Mouse (Mus musculus) stomach, embryonic 14.5 days (tissue): ENCODE data around the gene Dynlt1a. TPM values are rescaled to one million over a fixed set of nuclear protein-coding genes. Genes with fewer than 3 reads are reported as not detected.
A peak's percentile ranks its signal among the peaks of the same experiment; 100 is the strongest.
"Not testable (repeated sequence)": the region's sequence is repeated elsewhere in the genome, so short reads cannot be mapped to it uniquely, and the experiment has no call there.

ENCODE experiments used
- ATAC-seq: fragments of 200-750 bp; cut with Nextera tagmentation; 2 replicates; pipeline ENCODE4 v1.8.0; 2017; ENCODE audit warnings: low read depth, moderate TSS enrichment; ENCODE audit not compliant: insufficient number of reproducible peaks, insufficient read depth, low FRiP score
- H3K27ac ChIP-seq: fragments of 300-500 bp; sonication (generic); 2 replicates; pipeline ENCODE4 v1.5.1; 2014; ENCODE audit warnings: mild to moderate bottlenecking, low read length, moderate library complexity, mixed read lengths
- H3K27me3 ChIP-seq: fragments of 300-500 bp; sonication (generic); 2 replicates; pipeline ENCODE4 v1.6.1; 2014; ENCODE audit warnings: low read length, control low read depth, mixed read lengths; ENCODE audit not compliant: control insufficient read depth, insufficient read depth
- H3K36me3 ChIP-seq: fragments of 300-500 bp; sonication (generic); 2 replicates; pipeline ENCODE4 v1.6.1; 2014; ENCODE audit warnings: mild to moderate bottlenecking, control low read depth, low read length, moderate library complexity, mixed read lengths; ENCODE audit not compliant: control insufficient read depth, insufficient read depth
- H3K4me1 ChIP-seq: fragments of 300-500 bp; sonication (generic); 2 replicates; pipeline ENCODE4 v1.6.1; 2014; ENCODE audit warnings: low read length, control low read depth, mixed read lengths; ENCODE audit not compliant: control insufficient read depth, insufficient read depth
- H3K4me2 ChIP-seq: fragments of 300-500 bp; sonication (generic); replicated peaks from 2 replicates; pipeline ENCODE4 v1.6.1; 2014; ENCODE audit warnings: low read depth, low read length, control low read depth
- H3K4me3 ChIP-seq: fragments of 300-500 bp; sonication (generic); 2 replicates; pipeline ENCODE4 v1.5.1; 2014; ENCODE audit warnings: low read depth, low read length, control low read depth
- H3K9ac ChIP-seq: fragments of 300-500 bp; sonication (generic); replicated peaks from 2 replicates; pipeline ENCODE4 v1.6.1; 2014; ENCODE audit warnings: low read depth, mild to moderate bottlenecking, control low read depth, low read length, moderate library complexity, mixed read lengths
- H3K9me3 ChIP-seq: fragments of 300-500 bp; sonication (generic); 2 replicates; pipeline ENCODE4 v1.6.1; 2016; ENCODE audit warnings: low read depth, low read length, control low read depth; ENCODE audit not compliant: control insufficient read depth
- WGBS: fragments of 180-500 bp; shearing (Covaris S2); extraction: QIAGEN DNeasy Blood & Tissue Kit; methylation state at CpG from one replicate; pipeline ENCODE4 v1.1.7; 2014; 5-methylcytosine and 5-hydroxymethylcytosine counted together
- polyA plus RNA-seq: library from polyadenylated mRNA; unstranded; fragments of >200 nt; fragmentation: Nextera tagmentation; extraction: Ambion mirVana; gene quantifications from 2 replicates; pipeline ENCODE4 v1.2.1, GENCODE M21; 2014

The Dynlt1a gene
- polyA plus RNA-seq, 1 experiment from 2014 or later: 20.1 TPM

GRCm38 (mm10) chr17:6279205-6279604, 38.1 kb downstream of the Dynlt1a start:
- not testable (repeated sequence) for H3K4me1 ChIP-seq, H3K36me3 ChIP-seq, H3K4me2 ChIP-seq, H3K27ac ChIP-seq, H3K4me3 ChIP-seq, H3K9ac ChIP-seq, H3K27me3 ChIP-seq, H3K9me3 ChIP-seq
- ATAC-seq: peak; percentile 89
- WGBS: 51% methylated on average over 8 of the region's 8 CpGs

GRCm38 (mm10) chr17:6274693-6275092, 42.6 kb downstream of the Dynlt1a start:
- H3K9me3 ChIP-seq, ATAC-seq, H3K36me3 ChIP-seq, H3K4me2 ChIP-seq, H3K27ac ChIP-seq, H3K4me1 ChIP-seq, H3K27me3 ChIP-seq, H3K4me3 ChIP-seq, H3K9ac ChIP-seq: not testable (repeated sequence)
- WGBS: 90% methylated on average over 4 of the region's 6 CpGs

GRCm38 (mm10) chr17:6271970-6272369, 45.3 kb downstream of the Dynlt1a start:
- WGBS: 92% methylated on average over 6 of the region's 6 CpGs
- ATAC-seq: not testable (repeated sequence)

GRCm38 (mm10) chr17:6270840-6271239, 46.5 kb downstream of the Dynlt1a start:
- ATAC-seq, H3K36me3 ChIP-seq, H3K9me3 ChIP-seq, H3K27me3 ChIP-seq, H3K9ac ChIP-seq, H3K27ac ChIP-seq, H3K4me1 ChIP-seq: not testable (repeated sequence)
- Histone ChIP-seq H3K4me2 (peak overlapping the region; percentile 44), H3K4me3 (peak overlapping the region; percentile 41)
- under 1% methylated on average over 22 of the region's 25 CpGs for WGBS

More at GRCm38 (mm10) chr17:6271970-6272369, 45.3 kb downstream of the Dynlt1a start:
- not testable (repeated sequence) for H3K9me3 ChIP-seq, H3K9ac ChIP-seq, H3K36me3 ChIP-seq, H3K27ac ChIP-seq, H3K4me1 ChIP-seq, H3K4me3 ChIP-seq, H3K4me2 ChIP-seq, H3K27me3 ChIP-seq

- not testable (repeated sequence) for H3K4me1 ChIP-seq, H3K9me3 ChIP-seq, H3K9ac ChIP-seq, H3K27me3 ChIP-seq, H3K36me3 ChIP-seq, H3K27ac ChIP-seq
- Histone ChIP-seq H3K4me2 (peak overlapping the region; percentile 44), H3K4me3 (peak overlapping the region; percentile 41)
- WGBS: 2% methylated on average over 57 of the region's 84 CpGs
- ATAC-seq: peak; percentile 79
These were observed 47.1 kb downstream of the Dynlt1a start for GRCm38 (mm10) chr17:6269876-6270831.

- not testable (repeated sequence) for H3K36me3 ChIP-seq, H3K27ac ChIP-seq, H3K9ac ChIP-seq, H3K4me1 ChIP-seq, H3K4me3 ChIP-seq, ATAC-seq, H3K9me3 ChIP-seq, H3K27me3 ChIP-seq
- H3K4me2 ChIP-seq: 0 out of 2 replicates have a peak overlapping the region, but pooled peaks have one; percentile 27
- WGBS: 0% methylated on average over 8 of the region's 20 CpGs
These were observed 60.2 kb downstream of the Dynlt1a start for GRCm38 (mm10) chr17:6257070-6257456.

- H3K4me2 ChIP-seq: peak within 1 kb of the TSS; percentile 27; the same call in 1 of the 2 replicates
- H3K27ac ChIP-seq, H3K4me1 ChIP-seq, H3K4me3 ChIP-seq, H3K36me3 ChIP-seq, H3K9me3 ChIP-seq, H3K9ac ChIP-seq, H3K27me3 ChIP-seq: not testable (repeated sequence)
- WGBS: 3% methylated on average over 5 of the region's 51 CpGs
- ATAC-seq: peak; percentile 76
These were observed 60.8 kb downstream of the Dynlt1a start, which contains the start of gene Tmem181a for GRCm38 (mm10) chr17:6256400-6257069. Tmem181a (plus strand) TSS chr17:6256860.
